Mouse (Mus musculus) stomach, embryonic 15.5 days (tissue): Measurements from ENCODE around the gene Bmper. TPM values are rescaled to one million over a fixed set of nuclear protein-coding genes. Genes with fewer than 3 reads are reported as not detected.

ENCODE experiments used
- ATAC-seq: fragments of 200-750 bp; cut with Nextera tagmentation; 2 replicates; pipeline ENCODE4 v1.8.0; 2017; ENCODE audit warnings: low read depth, moderate number of reproducible peaks, moderate TSS enrichment; ENCODE audit not compliant: insufficient read depth, low FRiP score
- H3K27ac ChIP-seq: fragments of 300-500 bp; sonication (generic); 2 replicates; pipeline ENCODE4 v1.5.1; 2015; ENCODE audit warnings: mild to moderate bottlenecking, inconsistent platforms
- H3K27me3 ChIP-seq: fragments of 300-500 bp; sonication (generic); replicated peaks from 2 replicates; pipeline ENCODE4 v1.6.1; 2015; ENCODE audit warnings: inconsistent platforms
- H3K36me3 ChIP-seq: fragments of 300-500 bp; sonication (generic); 2 replicates; pipeline ENCODE4 v1.6.1; 2015; ENCODE audit warnings: inconsistent platforms
- H3K4me1 ChIP-seq: fragments of 300-500 bp; sonication (generic); 2 replicates; pipeline ENCODE4 v1.6.1; 2015; ENCODE audit warnings: inconsistent platforms
- H3K4me2 ChIP-seq: fragments of 300-500 bp; sonication (generic); 2 replicates; pipeline ENCODE4 v1.6.1; 2015; ENCODE audit warnings: mild to moderate bottlenecking, inconsistent platforms
- H3K4me3 ChIP-seq: fragments of 300-500 bp; sonication (generic); replicated peaks from 2 replicates; pipeline ENCODE4 v1.5.1; 2015; ENCODE audit warnings: inconsistent platforms
- H3K9ac ChIP-seq: fragments of 300-500 bp; sonication (generic); 2 replicates; pipeline ENCODE4 v1.6.1; 2015; ENCODE audit warnings: inconsistent platforms
- H3K9me3 ChIP-seq: fragments of 300-500 bp; sonication (generic); 2 replicates; pipeline ENCODE4 v1.6.1; 2016; ENCODE audit warnings: inconsistent platforms
- WGBS: fragments of 180-500 bp; shearing (Covaris S2); methylation state at CpG from one replicate; pipeline ENCODE4 v1.1.7; 2015; 5-methylcytosine and 5-hydroxymethylcytosine counted together
- polyA plus RNA-seq: library from polyadenylated mRNA; unstranded; fragments of >200 nt; fragmentation: Nextera tagmentation; extraction: Ambion mirVana; gene quantifications from 2 replicates; pipeline ENCODE4 v1.2.1, GENCODE M21; 2015

Bmper gene
- polyA plus RNA-seq, 1 experiment from 2014 or later: 7.3 TPM

DNA sequence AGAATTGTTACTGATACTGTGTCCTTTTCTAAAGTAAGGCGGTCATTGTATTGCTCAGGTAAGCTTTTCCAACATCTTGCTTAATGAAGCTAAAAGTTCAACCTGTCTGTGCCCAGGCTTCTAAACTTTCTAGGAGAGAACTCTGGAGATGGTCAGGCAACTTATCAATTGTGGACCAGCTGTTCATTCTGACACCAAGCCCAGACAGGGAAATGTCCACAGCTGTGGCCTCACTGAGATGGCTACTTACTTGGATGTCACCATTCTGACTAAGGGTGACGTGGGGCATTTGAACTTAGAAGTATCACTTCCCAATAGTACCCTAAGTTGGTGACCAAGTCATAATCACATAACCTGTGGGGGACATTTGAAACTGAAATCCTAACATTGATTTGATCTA is 129.5 kb downstream of the Bmper start:
- H3K27ac ChIP-seq: no peak overlapping the region
- no peak overlapping the region for H3K4me2 ChIP-seq
- ATAC-seq: no peak
- no peaks in the 10 kb centered on the region for H3K9me3 ChIP-seq
- no peak overlapping the region for H3K4me3 ChIP-seq
- H3K27me3 ChIP-seq: no peaks in the 10 kb centered on the region
- H3K36me3 ChIP-seq: no peaks in the 10 kb centered on the region
- no peak overlapping the region for H3K9ac ChIP-seq
- H3K4me1 ChIP-seq: no peaks in the 10 kb centered on the region
- WGBS: 88% methylated on average over 2 of the region's 2 CpGs

DNA sequence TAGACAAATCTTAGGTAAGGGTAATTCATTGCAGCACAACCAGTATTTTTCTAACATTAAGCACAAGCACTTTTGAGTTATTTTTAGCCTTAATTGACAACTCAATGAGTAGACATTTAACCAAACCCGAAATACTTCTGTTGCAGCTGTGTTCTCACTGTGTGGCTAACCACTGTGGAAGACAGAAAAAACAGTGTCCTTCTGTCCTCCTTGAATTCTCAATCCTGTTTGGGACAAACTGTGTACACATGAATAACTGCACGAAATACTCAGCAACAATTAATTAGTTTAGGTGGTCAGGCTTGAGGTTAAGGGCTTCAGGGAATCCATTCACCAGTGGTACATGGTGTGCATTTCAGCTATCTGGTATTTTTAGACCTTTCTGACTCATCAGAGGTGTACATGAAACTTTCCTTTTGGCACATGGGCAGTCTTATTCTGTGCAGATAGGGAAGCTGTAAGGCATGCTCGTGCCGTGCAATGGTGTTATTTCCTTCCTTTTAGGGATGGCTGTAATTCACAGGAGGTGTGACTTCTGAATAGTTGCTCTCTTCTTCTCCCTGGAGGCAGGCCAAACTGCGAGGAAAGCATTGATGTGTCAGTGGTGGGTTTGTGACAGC is 131.4 kb downstream of the Bmper start:
- Histone ChIP-seq H3K9me3 (no peaks in the 10 kb centered on the region), H3K27me3 (no peaks in the 10 kb centered on the region), H3K4me2 (no peak overlapping the region), H3K36me3 (no peaks in the 10 kb centered on the region), H3K4me3 (no peak overlapping the region), H3K4me1 (no peaks in the 10 kb centered on the region), H3K27ac (no peak overlapping the region), H3K9ac (no peak overlapping the region)
- ATAC-seq: no peak
- WGBS: 45% methylated on average over 5 of the region's 5 CpGs

DNA sequence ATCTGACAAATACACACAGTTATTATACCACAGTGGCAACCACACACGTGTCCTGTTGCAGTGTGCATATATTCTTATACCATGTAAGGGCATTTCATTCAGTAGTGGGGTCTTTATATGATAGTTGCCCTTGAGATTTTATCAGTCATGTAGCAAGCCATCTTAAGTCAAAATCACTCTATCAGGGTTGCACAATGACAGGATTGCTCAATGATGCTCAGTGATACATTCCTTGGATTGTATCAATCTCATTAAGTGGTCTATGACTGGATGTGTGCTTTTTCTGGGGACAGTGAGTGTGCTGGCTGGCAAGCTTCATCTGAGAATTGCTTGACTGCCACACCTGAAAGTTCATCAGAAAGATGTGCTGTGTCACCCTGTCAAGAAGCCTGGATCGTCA is 135.2 kb downstream of the Bmper start:
- WGBS: 89% methylated on average over 2 of the region's 2 CpGs
- Histone ChIP-seq H3K4me3 (no peak overlapping the region), H3K9ac (no peak overlapping the region), H3K36me3 (no peaks in the 10 kb centered on the region), H3K27ac (no peak overlapping the region), H3K4me2 (no peak overlapping the region), H3K27me3 (no peaks in the 10 kb centered on the region), H3K4me1 (no peaks in the 10 kb centered on the region), H3K9me3 (no peaks in the 10 kb centered on the region)
- ATAC-seq: no peak

DNA sequence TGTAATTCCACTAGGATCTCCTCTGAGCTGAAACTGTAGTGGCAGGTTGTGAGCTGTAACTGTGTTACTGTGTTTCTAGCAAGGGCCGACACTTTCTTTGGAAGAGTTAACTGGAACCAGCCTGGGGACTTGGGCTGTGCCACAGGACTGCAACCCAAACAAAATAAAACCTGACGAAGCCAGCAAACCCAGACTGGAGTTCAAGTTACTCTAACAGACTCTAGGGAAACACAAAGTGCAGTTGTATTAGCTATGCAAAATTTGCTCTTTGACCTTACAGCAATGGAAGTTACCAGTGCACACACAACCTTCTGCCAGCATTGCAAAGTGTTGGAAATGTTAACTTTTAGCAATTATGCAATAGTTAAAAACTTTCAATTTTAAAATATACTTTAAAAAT is 140.3 kb downstream of the Bmper start:
- no peak overlapping the region for H3K27ac ChIP-seq
- H3K36me3 ChIP-seq: no peaks in the 10 kb centered on the region
- no peaks in the 10 kb centered on the region for H3K4me1 ChIP-seq
- WGBS: 80% methylated on average over 2 of the region's 2 CpGs
- no peak for ATAC-seq
- H3K27me3 ChIP-seq: no peaks in the 10 kb centered on the region
- H3K9me3 ChIP-seq: no peaks in the 10 kb centered on the region
- no peak overlapping the region for H3K4me3 ChIP-seq
- H3K9ac ChIP-seq: no peak overlapping the region
- no peak overlapping the region for H3K4me2 ChIP-seq

DNA sequence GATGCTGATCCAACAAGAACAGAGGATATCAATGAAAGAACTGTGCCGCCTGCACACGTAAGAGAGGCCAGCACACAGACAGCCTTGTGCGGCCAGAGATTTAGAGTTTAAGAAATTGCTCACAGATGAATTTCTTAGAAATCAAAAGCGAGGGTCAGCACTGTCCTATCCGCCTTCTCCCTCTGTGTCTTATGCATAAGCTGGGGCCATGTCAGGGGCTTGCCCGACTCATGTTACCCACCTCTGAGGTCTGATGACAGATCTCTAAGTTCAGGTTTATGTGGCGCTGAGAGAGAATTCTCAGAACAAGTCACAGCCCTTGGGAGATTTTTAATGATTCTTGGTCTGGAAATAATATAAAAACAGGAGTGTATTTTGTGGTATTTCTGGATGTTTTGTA is 140.7 kb downstream of the Bmper start:
- H3K27me3 ChIP-seq: no peaks in the 10 kb centered on the region
- H3K4me3 ChIP-seq: no peak overlapping the region
- no peak overlapping the region for H3K27ac ChIP-seq
- no peak overlapping the region for H3K4me2 ChIP-seq
- H3K4me1 ChIP-seq: no peaks in the 10 kb centered on the region
- no peak for ATAC-seq
- H3K9ac ChIP-seq: no peak overlapping the region
- H3K9me3 ChIP-seq: no peaks in the 10 kb centered on the region
- 78% methylated on average over 7 of the region's 7 CpGs for whole genome bisulfite sequencing
- H3K36me3 ChIP-seq: no peaks in the 10 kb centered on the region

DNA sequence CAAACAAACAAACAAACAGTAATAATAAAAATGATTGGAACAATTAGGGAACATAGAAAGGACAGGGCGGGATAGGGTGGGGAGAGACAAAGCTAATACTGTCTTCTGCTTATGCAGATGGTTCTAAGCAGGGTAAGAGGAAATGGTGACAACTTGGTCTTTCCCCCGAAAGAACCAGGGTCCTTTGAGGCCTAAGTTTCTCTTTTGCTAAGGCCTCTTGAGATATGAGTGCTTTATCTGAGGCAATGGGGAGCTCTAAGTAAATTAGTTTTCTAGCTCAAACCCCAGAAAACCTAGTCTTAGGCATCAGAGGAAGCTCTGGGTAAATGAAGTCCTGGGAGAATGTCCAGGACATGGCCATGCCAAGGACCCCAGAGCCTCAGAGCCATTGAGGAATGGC is 141.2 kb downstream of the Bmper start:
- Histone ChIP-seq H3K4me3 (no peak overlapping the region), H3K9ac (no peak overlapping the region), H3K4me2 (no peak overlapping the region), H3K36me3 (no peaks in the 10 kb centered on the region), H3K27me3 (no peaks in the 10 kb centered on the region), H3K4me1 (no peaks in the 10 kb centered on the region), H3K9me3 (no peaks in the 10 kb centered on the region), H3K27ac (no peak overlapping the region)
- WGBS: 87% methylated on average over 2 of the region's 2 CpGs
- ATAC-seq: no peak

DNA sequence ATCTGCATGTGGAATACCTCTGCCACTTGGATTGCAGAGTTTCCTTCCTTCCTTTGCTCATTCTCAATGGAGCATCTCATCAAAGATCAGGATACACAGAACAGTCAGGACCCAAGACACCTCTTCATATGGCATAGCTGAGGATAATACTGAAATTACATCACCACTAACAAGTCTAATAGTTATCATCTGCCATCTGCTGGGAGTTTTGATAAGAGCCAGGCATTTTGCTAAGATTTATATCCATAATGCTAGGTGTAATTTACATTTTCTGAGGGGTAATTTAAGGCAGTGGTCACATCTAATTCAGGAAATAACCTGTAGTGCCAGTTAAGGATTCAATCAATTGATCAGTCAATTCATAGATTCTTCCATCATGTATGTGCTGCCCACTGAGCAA is 145.2 kb downstream of the Bmper start:
- H3K27me3 ChIP-seq: no peaks in the 10 kb centered on the region
- no peak for ATAC-seq
- H3K27ac ChIP-seq: no peak overlapping the region
- H3K4me3 ChIP-seq: no peak overlapping the region
- H3K4me1 ChIP-seq: no peaks in the 10 kb centered on the region
- no peak overlapping the region for H3K4me2 ChIP-seq
- H3K9me3 ChIP-seq: no peaks in the 10 kb centered on the region
- no peak overlapping the region for H3K9ac ChIP-seq
- H3K36me3 ChIP-seq: no peaks in the 10 kb centered on the region

DNA sequence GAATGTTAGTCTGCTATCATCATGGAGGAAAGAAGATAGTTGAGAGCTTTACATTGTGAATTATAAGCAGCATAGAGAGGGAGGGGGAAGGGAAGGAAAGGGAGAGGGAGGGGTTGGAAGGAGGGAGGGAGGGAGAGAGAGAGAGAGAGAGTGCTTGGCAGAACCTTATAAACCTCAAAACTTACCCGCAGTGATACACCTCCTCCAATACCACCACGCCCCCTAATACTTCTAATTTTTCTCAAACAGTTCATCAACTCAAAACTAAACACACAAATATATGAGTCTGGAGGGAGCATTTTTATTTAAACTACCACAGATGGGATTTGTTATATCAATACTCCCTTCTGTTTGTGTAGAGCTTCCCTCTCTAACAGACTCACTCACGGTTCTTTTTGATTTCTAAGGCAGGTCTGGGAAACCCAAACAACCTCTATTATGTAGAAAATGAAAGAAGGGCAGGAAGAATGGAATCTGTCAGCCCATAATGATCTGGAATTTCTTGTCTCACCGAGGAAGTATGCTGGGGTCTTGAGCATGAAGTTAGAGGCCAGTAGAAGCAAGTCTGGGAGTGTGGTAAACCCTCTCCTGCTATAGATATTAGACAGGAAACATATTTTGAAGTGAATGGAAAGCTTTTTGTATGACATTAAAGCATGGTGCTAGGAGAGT is 152.0 kb downstream of the Bmper start:
- Histone ChIP-seq H3K4me2 (no peak overlapping the region), H3K27ac (no peak overlapping the region), H3K9ac (no peak overlapping the region), H3K9me3 (no peaks in the 10 kb centered on the region), H3K36me3 (no peaks in the 10 kb centered on the region), H3K4me1 (0 out of 2 replicates have a peak, but pooled peaks cover 6% of the 10 kb centered on the region), H3K27me3 (no peaks in the 10 kb centered on the region), H3K4me3 (no peak overlapping the region)
- ATAC-seq: no peak
- WGBS: 39% methylated on average over 4 of the region's 4 CpGs

DNA sequence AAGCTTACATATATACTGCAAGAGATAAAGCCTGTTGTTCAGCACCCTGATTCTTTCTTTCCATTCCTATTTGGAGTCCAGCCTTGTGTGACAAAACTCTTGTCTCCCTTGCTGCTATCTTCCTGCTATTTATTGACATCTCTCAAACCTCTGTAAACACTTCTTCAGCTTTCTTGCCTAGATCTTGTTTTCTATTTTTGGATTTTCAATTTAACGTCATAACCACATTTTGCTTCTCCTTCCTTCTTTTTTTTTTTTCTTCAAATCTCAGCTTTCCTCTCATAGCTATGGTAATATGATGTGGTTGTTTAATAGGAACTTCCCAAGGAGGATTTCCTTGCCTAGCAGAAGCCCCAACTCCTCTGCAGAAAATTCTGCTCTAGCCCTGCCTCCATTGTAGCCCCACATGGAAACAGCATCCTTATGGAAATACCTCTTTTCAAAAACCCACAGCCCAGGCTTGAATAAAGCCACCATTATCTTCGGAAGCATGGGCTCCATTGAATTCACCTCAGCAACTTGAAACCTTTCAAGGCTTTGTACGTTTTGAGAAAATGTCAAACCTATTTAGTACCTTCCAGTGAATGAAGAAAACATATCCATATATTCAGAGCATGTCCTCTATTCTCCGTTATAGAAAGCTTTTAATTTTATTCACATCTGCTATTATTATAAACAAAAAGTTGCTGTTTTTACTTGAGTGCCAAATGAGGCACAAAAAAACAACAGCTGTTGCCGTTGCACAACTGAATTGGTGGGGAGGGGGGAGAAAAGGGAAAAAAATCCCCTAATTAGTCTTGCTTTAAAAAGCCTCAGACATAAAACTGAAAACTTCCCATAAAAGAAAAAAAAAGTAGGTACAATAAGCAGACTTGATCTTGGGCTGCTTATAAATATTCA is 155.2 kb downstream of the Bmper start:
- Histone ChIP-seq H3K27ac (0 out of 2 replicates have a peak overlapping the region, but pooled peaks have one; percentile 7), H3K4me1 (0 out of 2 replicates have a peak, but pooled peaks cover 6% of the 10 kb centered on the region), H3K9me3 (no peaks in the 10 kb centered on the region), H3K9ac (no peak overlapping the region), H3K27me3 (no peaks in the 10 kb centered on the region), H3K36me3 (no peaks in the 10 kb centered on the region), H3K4me3 (no peak overlapping the region), H3K4me2 (no peak overlapping the region)
- no peak for ATAC-seq
- 49% methylated on average over 5 of the region's 5 CpGs for WGBS

DNA sequence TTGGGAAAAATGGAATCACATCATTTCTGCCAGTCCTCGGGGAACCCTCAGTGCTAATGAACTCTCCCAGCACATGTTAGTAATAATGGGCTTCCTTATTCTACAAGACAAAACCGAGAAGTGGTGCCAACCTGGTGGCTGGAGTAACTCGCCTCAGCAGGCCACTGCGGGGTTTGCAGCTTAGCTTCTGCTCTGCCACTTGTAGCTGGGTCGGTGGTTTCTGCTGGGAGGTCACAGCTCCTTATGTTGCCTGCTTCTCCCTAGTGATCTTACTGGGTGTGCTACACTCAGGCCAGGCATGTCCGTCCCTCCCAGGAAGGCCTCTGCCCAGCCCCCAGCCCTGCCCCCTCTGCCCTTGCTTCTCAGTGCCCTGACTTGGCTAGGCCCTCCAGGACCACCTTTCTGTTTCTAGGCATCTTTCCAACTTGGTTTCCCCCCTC is 155.9 kb downstream of the Bmper start:
- H3K27me3 ChIP-seq: no peaks in the 10 kb centered on the region
- H3K27ac ChIP-seq: 0 out of 2 replicates have a peak overlapping the region, but pooled peaks have one; percentile 7

DNA sequence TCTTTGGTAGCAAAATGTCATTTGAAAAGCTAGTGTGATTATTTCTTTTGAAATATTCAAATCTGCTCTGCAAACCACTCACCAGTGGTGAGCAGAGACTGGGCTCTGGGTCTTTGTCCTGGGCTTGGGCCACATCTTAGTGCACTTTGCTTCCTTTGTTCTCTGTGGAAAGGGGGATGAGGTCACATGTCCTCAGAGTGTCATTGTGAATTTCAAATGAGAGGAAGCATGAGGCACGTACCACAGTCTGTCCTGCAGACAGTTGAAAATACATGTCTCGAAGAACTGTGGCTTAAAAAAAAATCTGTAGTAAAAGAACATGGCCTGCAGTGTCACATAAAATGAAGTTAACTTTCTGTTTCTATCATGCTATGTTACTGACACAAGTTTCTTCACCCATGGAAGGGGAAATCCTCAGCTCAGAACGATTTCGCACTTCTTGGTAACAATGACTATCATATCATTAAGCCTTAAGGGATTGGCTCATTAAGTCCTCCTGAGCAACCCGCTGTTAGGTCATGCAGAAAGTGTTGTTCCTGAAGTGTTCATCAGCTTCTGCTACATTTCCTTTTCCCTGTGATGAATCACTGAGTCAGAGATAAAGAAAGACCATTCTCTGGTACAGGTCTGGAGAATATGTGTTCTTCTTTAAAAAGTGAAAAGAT is 157.4 kb downstream of the Bmper start:
- Histone ChIP-seq H3K27ac (no peak overlapping the region), H3K9me3 (no peaks in the 10 kb centered on the region), H3K4me3 (no peak overlapping the region), H3K9ac (no peak overlapping the region), H3K4me2 (no peak overlapping the region), H3K4me1 (0 out of 2 replicates have a peak, but pooled peaks cover 6% of the 10 kb centered on the region), H3K36me3 (no peaks in the 10 kb centered on the region), H3K27me3 (no peaks in the 10 kb centered on the region)
- no peak for ATAC-seq
- WGBS: 85% methylated on average over 5 of the region's 5 CpGs

More for the DNA sequence above, 155.9 kb downstream of the Bmper start:
- ATAC-seq: no peak
- 0 out of 2 replicates have a peak, but pooled peaks cover 6% of the 10 kb centered on the region for H3K4me1 ChIP-seq
- no peak overlapping the region for H3K9ac ChIP-seq
- no peak overlapping the region for H3K4me3 ChIP-seq
- no peaks in the 10 kb centered on the region for H3K36me3 ChIP-seq
- 42% methylated on average over 6 of the region's 6 CpGs for WGBS
- no peaks in the 10 kb centered on the region for H3K9me3 ChIP-seq
- no peak overlapping the region for H3K4me2 ChIP-seq
